Mouse (Mus musculus) retina, embryonic 14.5 days (tissue): Measurements from ENCODE around the gene Tpo.

Source experiments
- DNase-seq: peaks from one replicate; pipeline ENCODE4 v3.0.0-alpha.2; 2015; ENCODE audit warnings: low spot score

Tpo gene

GRCm38 (mm10) chr12:30132524-30132923 lies at the start of gene Tpo:
Gene Tpo (minus strand): TSS chr12:30132624.
- DNase-seq: no peak

- no peak for DNase-seq
These were observed 49.3 kb upstream of the Tpo start for GRCm38 (mm10) chr12:30181721-30182120.

- DNase-seq: no peak
These were observed 47.2 kb upstream of the Tpo start for GRCm38 (mm10) chr12:30179623-30180022.

- no peak for DNase-seq
These were observed 45.5 kb upstream of the Tpo start for GRCm38 (mm10) chr12:30177966-30178365.

- no peak for DNase-seq
These were observed 45.1 kb upstream of the Tpo start for GRCm38 (mm10) chr12:30177529-30177928.

GRCm38 (mm10) chr12:30168491-30168890 lies 36.1 kb upstream of the Tpo start:
- DNase-seq: no peak

- no peak for DNase-seq
These were observed 32.1 kb upstream of the Tpo start for GRCm38 (mm10) chr12:30164538-30164937.

- no peak for DNase-seq
These were observed 31.6 kb upstream of the Tpo start for GRCm38 (mm10) chr12:30164005-30164404.

GRCm38 (mm10) chr12:30161731-30162406 lies 29.4 kb upstream of the Tpo start:
- no peak for DNase-seq

- no peak for DNase-seq
These were observed 28.1 kb upstream of the Tpo start for GRCm38 (mm10) chr12:30160475-30160874.

- DNase-seq: no peak
These were observed 27.4 kb upstream of the Tpo start for GRCm38 (mm10) chr12:30159788-30160187.

GRCm38 (mm10) chr12:30154079-30154673 lies 21.8 kb upstream of the Tpo start:
- no peak for DNase-seq

GRCm38 (mm10) chr12:30142085-30142484 lies 9.7 kb upstream of the Tpo start:
- peak; percentile 27 for DNase-seq

GRCm38 (mm10) chr12:30129411-30129716 lies 3.1 kb downstream of the Tpo start:
- DNase-seq: no peak

GRCm38 (mm10) chr12:30128561-30129410 lies 3.6 kb downstream of the Tpo start:
- DNase-seq: peak; percentile 84

GRCm38 (mm10) chr12:30122347-30122746 lies 10.1 kb downstream of the Tpo start:
- no peak for DNase-seq

GRCm38 (mm10) chr12:30112271-30112670 lies 20.2 kb downstream of the Tpo start:
- no peak for DNase-seq

GRCm38 (mm10) chr12:30109646-30110605 lies 22.5 kb downstream of the Tpo start:
- no peak for DNase-seq

- DNase-seq: peak; percentile 60
These were observed 29.4 kb downstream of the Tpo start for GRCm38 (mm10) chr12:30102891-30103565.

GRCm38 (mm10) chr12:30092081-30092480 lies 40.3 kb downstream of the Tpo start:
- DNase-seq: no peak

- DNase-seq: no peak
These were observed 48.5 kb downstream of the Tpo start for GRCm38 (mm10) chr12:30083971-30084370.
